Mouse (Mus musculus) hindbrain, embryonic 16.5 days (tissue): ENCODE measurements at regions not wholly inside any gene's neighbourhood (a gene's known extent, or its start where the extent isn't known, plus 50 kb on each side); places are given as distances from the start of the nearest gene placed in this dataset.

Experiments
- ATAC-seq: fragments of 200-750 bp; cut with Nextera tagmentation; 2 replicates; pipeline ENCODE4 v1.8.0; 2017; ENCODE audit warnings: moderate TSS enrichment, moderate library complexity
- H3K27ac ChIP-seq: fragments of 300-500 bp; sonication (generic); 2 replicates; pipeline ENCODE4 v1.5.1; 2014; ENCODE audit warnings: low read depth, mild to moderate bottlenecking, control low read depth, low read length, moderate library complexity
- H3K27me3 ChIP-seq: fragments of 300-500 bp; sonication (generic); replicated peaks from 2 replicates; pipeline ENCODE4 v1.6.1; 2014; ENCODE audit warnings: low read length; ENCODE audit not compliant: control insufficient read depth, insufficient read depth
- H3K36me3 ChIP-seq: fragments of 300-500 bp; sonication (generic); 2 replicates; pipeline ENCODE4 v1.6.1; 2014; ENCODE audit warnings: mild to moderate bottlenecking, low read length, moderate library complexity, mixed read lengths; ENCODE audit not compliant: control insufficient read depth, insufficient read depth
- H3K4me1 ChIP-seq: fragments of 300-500 bp; sonication (generic); 2 replicates; pipeline ENCODE4 v1.6.1; 2014; ENCODE audit warnings: low read depth, low read length; ENCODE audit not compliant: control insufficient read depth, insufficient read depth
- H3K4me2 ChIP-seq: fragments of 300-500 bp; sonication (generic); 2 replicates; pipeline ENCODE4 v1.6.1; 2014; ENCODE audit warnings: mild to moderate bottlenecking, low read length, control low read depth, moderate library complexity
- H3K4me3 ChIP-seq: fragments of 300-500 bp; sonication (generic); 2 replicates; pipeline ENCODE4 v1.5.1; 2014; ENCODE audit warnings: mild to moderate bottlenecking, low read length, control low read depth, moderate library complexity
- H3K9ac ChIP-seq: fragments of 300-500 bp; sonication (generic); 2 replicates; pipeline ENCODE4 v1.6.1; 2014; ENCODE audit warnings: low read depth, mild to moderate bottlenecking, control low read depth, low read length, moderate library complexity
- H3K9me3 ChIP-seq: fragments of 300-500 bp; sonication (generic); 2 replicates; pipeline ENCODE4 v1.6.1; 2014; ENCODE audit warnings: mild to moderate bottlenecking, low read length, moderate library complexity; ENCODE audit not compliant: control insufficient read depth
- WGBS: fragments of 180-500 bp; shearing (Covaris S2); extraction: QIAGEN DNeasy Blood & Tissue Kit; methylation state at CpG from one replicate; pipeline ENCODE4 v1.1.7; 2014; 5-methylcytosine and 5-hydroxymethylcytosine counted together

DNA sequence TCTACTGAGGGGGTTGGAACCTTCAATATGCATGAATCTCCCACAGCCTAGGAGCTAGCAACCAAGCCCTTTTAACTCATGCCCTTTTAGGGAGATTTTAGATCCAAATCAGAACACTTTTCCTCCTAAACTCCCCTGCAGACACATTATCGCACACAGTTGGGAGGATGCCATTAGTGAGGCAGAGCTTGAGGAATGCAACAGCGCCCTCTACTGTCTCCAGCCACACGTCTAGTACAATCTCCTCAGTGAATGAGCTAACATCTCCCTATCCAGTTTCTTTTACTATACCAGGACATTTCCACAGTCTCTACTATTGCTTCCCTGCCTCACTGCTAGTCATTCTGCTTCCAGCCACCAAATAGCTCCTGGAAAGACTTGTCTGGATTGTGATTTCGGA lies 59.3 kb downstream of the 1700080O16Rik start:
- H3K4me2 ChIP-seq = no peak overlapping the region
- H3K9me3 ChIP-seq = no peaks in the 10 kb centered on the region
- no peaks in the 10 kb centered on the region for H3K4me1 ChIP-seq
- H3K27me3 ChIP-seq = no peaks in the 10 kb centered on the region
- H3K4me3 ChIP-seq = no peak overlapping the region
- no peaks in the 10 kb centered on the region for H3K36me3 ChIP-seq
- H3K27ac ChIP-seq = no peak overlapping the region
- peak; percentile 89 for ATAC-seq
- 19% methylated on average over 4 of the region's 4 CpGs for WGBS
- no peak overlapping the region for H3K9ac ChIP-seq

DNA sequence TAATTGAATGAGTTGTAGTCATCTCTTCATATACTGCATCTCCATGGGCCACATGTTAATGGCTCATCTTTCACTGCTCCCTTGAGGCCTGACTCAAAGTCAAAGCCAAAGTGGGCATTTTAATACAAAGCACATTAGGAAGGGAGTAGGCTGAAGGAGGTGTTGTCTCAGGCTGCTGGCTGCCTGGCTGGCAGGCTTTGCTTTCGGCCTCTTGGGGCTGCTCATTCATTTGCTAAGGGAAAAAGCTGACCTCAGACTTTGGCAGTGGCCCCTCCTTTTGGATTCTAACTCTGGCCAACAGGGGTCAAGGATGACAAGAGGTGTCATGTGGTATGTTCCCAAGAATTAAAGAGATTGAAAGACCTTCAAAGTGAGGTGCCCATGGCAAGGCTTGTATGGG lies 61.0 kb downstream of the 1700080O16Rik start:
- WGBS = 36% methylated on average over 1 of the region's 1 CpGs
- no peaks in the 10 kb centered on the region for H3K36me3 ChIP-seq
- H3K9ac ChIP-seq = no peak overlapping the region
- H3K9me3 ChIP-seq = no peaks in the 10 kb centered on the region
- no peak overlapping the region for H3K27ac ChIP-seq
- no peak overlapping the region for H3K4me2 ChIP-seq
- H3K27me3 ChIP-seq = no peaks in the 10 kb centered on the region
- H3K4me1 ChIP-seq = no peaks in the 10 kb centered on the region
- no peak for ATAC-seq
- no peak overlapping the region for H3K4me3 ChIP-seq

GRCm38 (mm10) chrX:51910576-51910975 lies 62.0 kb downstream of the 1700080O16Rik start:
- no peak for ATAC-seq
- 63% methylated on average over 1 of the region's 1 CpGs for WGBS
- H3K27me3 ChIP-seq = no peaks in the 10 kb centered on the region

DNA sequence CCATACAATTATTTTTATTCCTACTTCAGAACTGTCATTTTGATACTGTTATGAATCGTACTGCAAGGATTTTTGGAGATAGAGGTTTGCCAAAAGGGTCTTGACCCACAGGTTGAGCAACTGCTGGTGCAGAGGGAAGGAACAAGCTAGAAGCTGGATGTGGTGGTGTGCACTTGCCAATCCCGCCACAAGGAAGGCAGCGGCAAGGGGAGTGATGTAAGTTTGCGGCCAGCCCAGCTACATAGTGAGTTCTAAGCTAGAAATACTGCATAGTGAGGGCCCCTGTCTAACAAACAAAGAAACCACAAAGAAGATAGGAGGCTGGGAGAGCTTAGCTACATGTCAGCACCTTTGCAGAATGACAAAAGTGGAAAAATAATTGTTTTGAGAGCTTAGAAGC lies 74.1 kb downstream of the 1700080O16Rik start:
- Histone ChIP-seq H3K4me2 (no peak overlapping the region), H3K27me3 (no peaks in the 10 kb centered on the region), H3K27ac (no peak overlapping the region), H3K36me3 (no peaks in the 10 kb centered on the region), H3K9ac (no peak overlapping the region), H3K9me3 (no peaks in the 10 kb centered on the region; the same call in 1 of the 2 replicates), H3K4me1 (no peaks in the 10 kb centered on the region), H3K4me3 (no peak overlapping the region)
- 84% methylated on average over 4 of the region's 4 CpGs for WGBS
- no peak for ATAC-seq

More at GRCm38 (mm10) chrX:51910576-51910975, 62.0 kb downstream of the 1700080O16Rik start:
- Histone ChIP-seq H3K9me3 (no peaks in the 10 kb centered on the region), H3K27ac (no peak overlapping the region), H3K36me3 (no peaks in the 10 kb centered on the region), H3K4me1 (no peaks in the 10 kb centered on the region), H3K4me3 (no peak overlapping the region), H3K4me2 (no peak overlapping the region), H3K9ac (no peak overlapping the region)

DNA sequence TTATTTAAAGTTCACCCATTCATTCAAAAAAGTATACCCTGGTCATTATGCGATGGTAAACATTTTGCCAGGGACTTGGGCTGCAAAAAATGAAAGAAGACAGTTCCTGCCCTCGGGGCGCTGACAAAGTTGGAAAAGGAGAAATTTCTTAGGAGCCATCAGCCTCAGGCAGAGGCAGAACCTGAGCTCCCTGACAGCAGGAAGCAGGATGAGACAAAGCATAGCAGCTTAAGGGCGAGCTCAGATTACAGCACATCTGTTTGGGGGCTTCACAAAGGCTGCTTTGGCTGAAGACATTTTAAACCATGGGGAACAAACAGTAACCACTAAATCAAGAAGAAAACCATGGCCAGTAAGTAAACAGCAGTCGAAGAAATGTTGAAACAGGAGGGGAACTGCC lies 75.5 kb downstream of the 1700080O16Rik start:
- ATAC-seq = no peak
- no peaks in the 10 kb centered on the region; the same call in 1 of the 2 replicates for H3K9me3 ChIP-seq
- no peak overlapping the region for H3K4me2 ChIP-seq
- H3K9ac ChIP-seq = no peak overlapping the region
- no peaks in the 10 kb centered on the region for H3K4me1 ChIP-seq
- no peaks in the 10 kb centered on the region for H3K27me3 ChIP-seq
- H3K27ac ChIP-seq = no peak overlapping the region
- H3K36me3 ChIP-seq = no peaks in the 10 kb centered on the region
- WGBS = 25% methylated on average over 5 of the region's 5 CpGs
- no peak overlapping the region for H3K4me3 ChIP-seq

GRCm38 (mm10) chrX:51895646-51896190 lies 76.9 kb downstream of the 1700080O16Rik start:
- ATAC-seq = no peak
- Histone ChIP-seq H3K4me3 (no peak overlapping the region), H3K27me3 (no peaks in the 10 kb centered on the region), H3K9me3 (no peaks in the 10 kb centered on the region; the same call in 1 of the 2 replicates), H3K9ac (no peak overlapping the region), H3K4me1 (no peaks in the 10 kb centered on the region), H3K4me2 (no peak overlapping the region), H3K27ac (no peak overlapping the region), H3K36me3 (no peaks in the 10 kb centered on the region)
- 68% methylated on average over 10 of the region's 10 CpGs for WGBS

DNA sequence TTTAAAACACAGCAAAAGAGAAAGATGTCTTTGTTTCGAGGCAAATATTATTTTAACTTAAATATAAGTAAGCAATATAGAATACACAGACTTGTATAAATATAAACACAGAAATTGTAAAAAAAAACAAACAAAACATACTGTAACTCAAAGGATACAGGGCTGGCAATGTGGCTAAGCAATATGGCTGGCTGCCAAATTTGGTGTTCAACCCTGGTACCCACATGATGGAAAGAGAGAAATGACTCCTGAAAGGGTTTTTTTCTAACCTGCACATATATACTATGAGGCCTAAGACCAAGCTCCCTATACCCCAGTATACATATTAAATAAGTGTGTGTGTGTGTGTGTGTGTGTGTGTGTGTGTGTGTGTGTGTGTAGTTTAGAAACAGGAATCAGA lies 79.9 kb downstream of the 1700080O16Rik start:
- 63% methylated on average over 1 of the region's 1 CpGs for WGBS
- no peak overlapping the region for H3K9ac ChIP-seq
- ATAC-seq = no peak
- H3K4me3 ChIP-seq = no peak overlapping the region
- H3K27me3 ChIP-seq = no peaks in the 10 kb centered on the region
- no peak overlapping the region for H3K4me2 ChIP-seq
- H3K9me3 ChIP-seq = no peaks in the 10 kb centered on the region; the same call in 1 of the 2 replicates
- no peaks in the 10 kb centered on the region for H3K36me3 ChIP-seq
- H3K4me1 ChIP-seq = no peaks in the 10 kb centered on the region
- no peak overlapping the region for H3K27ac ChIP-seq

GRCm38 (mm10) chrX:51886129-51886528 lies 85.1 kb upstream of the Usp26 start:
- H3K4me2 ChIP-seq = no peak overlapping the region
- H3K4me3 ChIP-seq = no peak overlapping the region
- no peaks in the 10 kb centered on the region for H3K4me1 ChIP-seq
- no peaks in the 10 kb centered on the region for H3K27me3 ChIP-seq
- H3K27ac ChIP-seq = no peak overlapping the region
- no peaks in the 10 kb centered on the region for H3K9me3 ChIP-seq
- no peaks in the 10 kb centered on the region for H3K36me3 ChIP-seq
- H3K9ac ChIP-seq = no peak overlapping the region
- WGBS = 81% methylated on average over 5 of the region's 5 CpGs
- no peak for ATAC-seq
